Comparison of ENCODE assay signal across 8 mouse cellular contexts in the genomic region with DNA sequence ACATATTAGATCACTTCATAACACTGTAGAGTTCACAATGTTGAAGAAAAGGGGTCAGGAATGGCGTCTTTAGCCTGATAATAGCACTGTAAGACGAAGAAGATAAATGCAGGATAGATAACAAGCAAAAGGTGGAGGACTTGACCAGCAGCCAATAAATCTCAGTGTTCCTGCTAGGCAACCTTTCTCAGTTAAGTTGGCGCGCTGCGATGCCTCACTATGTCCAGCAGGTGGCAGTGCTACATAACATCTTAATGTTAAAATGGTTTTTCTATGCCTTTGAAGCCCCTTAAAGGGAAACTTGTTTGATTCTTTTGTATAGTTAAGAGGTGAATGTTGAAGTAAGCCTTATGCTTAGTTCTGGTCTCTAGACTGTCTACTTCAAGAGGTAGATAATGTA. TPM values are rescaled to one million over a fixed set of nuclear protein-coding genes. Genes with fewer than 3 reads are reported as not detected.
DNase-seq lines count a peak whose midpoint lies in the region; ATAC-seq and TF ChIP-seq lines count a peak whose summit lies in the region.

No protein-coding gene starts in this region.

- H3K9me3 ChIP-seq in hindbrain, embryonic 10.5 days: no peaks in the 10 kb centered on the region
- no peaks in the 10 kb centered on the region for H3K9me3 ChIP-seq in hindbrain, embryonic 16.5 days (ENCODE audit: control insufficient read depth, low read length)

- peak; percentile 66 for DNase-seq in hindbrain, embryonic 10.5 days (ENCODE audit: low spot score)
- DNase-seq in adipocyte (ENCODE audit: low spot score): peak; percentile 81
- peak; percentile 66 to 78 for DNase-seq in cerebellum, postnatal 4 days (ENCODE audit: low spot score in 2 of 2)
- peak; percentile 15 to 57 for DNase-seq in heart, adult 9 months (ENCODE audit: low spot score in 2 of 2)
- peak; percentile 39 for DNase-seq in left cerebral cortex, adult 11 months (ENCODE audit: low spot score)
- DNase-seq in naive thymus-derived CD4-positive, alpha-beta T cell, adult 2 months (ENCODE audit: low read depth): peak; percentile 81

- no peak overlapping the region for H3K4me2 ChIP-seq in hindbrain, embryonic 16.5 days (ENCODE audit: low read length)

- TF ChIP-seq POLR2A in testis, adult 2 months (IDR thresholded peaks at IDR 0.05; ENCODE audit: control insufficient read depth, low read depth, low read length): no peak

- no peaks in the 10 kb centered on the region for H3K27me3 ChIP-seq in hindbrain, embryonic 10.5 days (ENCODE audit: insufficient read depth, poor library complexity, severe bottlenecking)
- no peaks in the 10 kb centered on the region for H3K27me3 ChIP-seq in hindbrain, embryonic 16.5 days (replicated peaks; ENCODE audit: control insufficient read depth, insufficient read depth, low read length)
- H3K27me3 ChIP-seq in testis, adult 2 months (ENCODE audit: control insufficient read depth, insufficient read depth, low read length): no peaks in the 10 kb centered on the region

- no peaks in the 10 kb centered on the region; the same call in 1 of the 2 replicates for H3K4me1 ChIP-seq in hindbrain, embryonic 10.5 days (replicated peaks)
- H3K4me1 ChIP-seq in hindbrain, embryonic 16.5 days (ENCODE audit: control insufficient read depth, insufficient read depth, low read depth, low read length): no peaks in the 10 kb centered on the region
- no peaks in the 10 kb centered on the region for H3K4me1 ChIP-seq in testis, adult 2 months (ENCODE audit: control insufficient read depth, insufficient read depth, low read length)

- H3K27ac ChIP-seq in hindbrain, embryonic 10.5 days: no peak overlapping the region
- H3K27ac ChIP-seq in hindbrain, embryonic 16.5 days (ENCODE audit: low read depth, low read length): no peak overlapping the region
- no peak overlapping the region for H3K27ac ChIP-seq in testis, adult 2 months (ENCODE audit: control insufficient read depth, insufficient read depth, low read depth, low read length)

- TF ChIP-seq CTCF in testis, adult 2 months (IDR thresholded peaks at IDR 0.05; ENCODE audit: control insufficient read depth, insufficient read depth, insufficient replicate concordance, low read depth, low read length): peak; percentile 93; the same call in 1 of the 2 replicates

- H3K9ac ChIP-seq in hindbrain, embryonic 16.5 days (ENCODE audit: low read depth, low read length): no peak overlapping the region

- H3K36me3 ChIP-seq in hindbrain, embryonic 10.5 days: no peaks in the 10 kb centered on the region
- no peaks in the 10 kb centered on the region for H3K36me3 ChIP-seq in hindbrain, embryonic 16.5 days (ENCODE audit: control insufficient read depth, insufficient read depth, low read length)
- H3K36me3 ChIP-seq in testis, adult 2 months (ENCODE audit: control insufficient read depth, insufficient read depth, low read length): no peaks in the 10 kb centered on the region

- H3K4me3 ChIP-seq in hindbrain, embryonic 10.5 days: no peak overlapping the region
- no peak overlapping the region for H3K4me3 ChIP-seq in hindbrain, embryonic 16.5 days (ENCODE audit: low read length)
- H3K4me3 ChIP-seq in testis, adult 2 months (ENCODE audit: control insufficient read depth, low read depth, low read length): no peak overlapping the region

- 1% methylated on average over 5 of the region's 5 CpGs for WGBS in hindbrain, embryonic 10.5 days
- under 1% methylated on average over 5 of the region's 5 CpGs for WGBS in hindbrain, embryonic 16.5 days

- no peak for ATAC-seq in hindbrain, embryonic 16.5 days

RNA-seq across cellular contexts. Expression of gene Ifit1, which starts 25.5 kb away (rescaled TPM):
- polyA plus RNA-seq in hindbrain, embryonic 10.5 days (2016; fragmentation: Nextera tagmentation; extraction: Ambion mirVana): 0.16 TPM in 1 of 2 replicates, not detected in the other
- 0.26 and 0.48 TPM in 2 replicates for polyA plus RNA-seq in hindbrain, embryonic 16.5 days (2015; fragmentation: Nextera tagmentation; extraction: Ambion mirVana)
- 0.15 and 0.16 TPM in 2 replicates for polyA plus RNA-seq in testis, adult 2 months (2012; rRNA removed)

RNA-seq across cellular contexts. Expression of gene Ifit1bl2, which starts 25.6 kb away (rescaled TPM):
- 0.04 TPM in 1 of 2 replicates, not detected in the other for polyA plus RNA-seq in hindbrain, embryonic 10.5 days (2016; fragmentation: Nextera tagmentation; extraction: Ambion mirVana)
- polyA plus RNA-seq in hindbrain, embryonic 16.5 days (2015; fragmentation: Nextera tagmentation; extraction: Ambion mirVana): 0.44 and 0.54 TPM in 2 replicates
- not detected in 2 replicates for polyA plus RNA-seq in testis, adult 2 months (2012; rRNA removed)

RNA-seq across cellular contexts. Expression of gene Ifit3b, which starts 58.4 kb away (rescaled TPM):
- polyA plus RNA-seq in hindbrain, embryonic 10.5 days (2016; fragmentation: Nextera tagmentation; extraction: Ambion mirVana): not detected in 2 replicates
- 0.14 and 0.25 TPM in 2 replicates for polyA plus RNA-seq in hindbrain, embryonic 16.5 days (2015; fragmentation: Nextera tagmentation; extraction: Ambion mirVana)
- polyA plus RNA-seq in testis, adult 2 months (2012; rRNA removed): 0.14 TPM in 1 of 2 replicates, not detected in the other
